Mouse (Mus musculus) neural tube, embryonic 13.5 days (tissue): ENCODE measurements at regions not wholly inside any gene's neighbourhood (a gene's known extent, or its start where the extent isn't known, plus 50 kb on each side); places are given as distances from the start of the nearest gene placed in this dataset.

Experiments
- ATAC-seq: fragments of 200-750 bp; cut with Nextera tagmentation; 2 replicates; pipeline ENCODE4 v1.8.0; 2017; ENCODE audit warnings: low read depth, mild to moderate bottlenecking, moderate TSS enrichment, moderate library complexity
- H3K27ac ChIP-seq: fragments of 300-500 bp; sonication (generic); replicated peaks from 2 replicates; pipeline ENCODE4 v1.5.1; 2015; ENCODE audit warnings: moderate library complexity, mild to moderate bottlenecking, inconsistent platforms
- H3K27me3 ChIP-seq: fragments of 300-500 bp; sonication (generic); 2 replicates; pipeline ENCODE4 v1.6.1; 2015; ENCODE audit warnings: mild to moderate bottlenecking, inconsistent platforms
- H3K36me3 ChIP-seq: fragments of 300-500 bp; sonication (generic); 2 replicates; pipeline ENCODE4 v1.6.1; 2015; ENCODE audit warnings: mild to moderate bottlenecking, inconsistent platforms
- H3K4me1 ChIP-seq: fragments of 300-500 bp; sonication (generic); replicated peaks from 2 replicates; pipeline ENCODE4 v1.6.1; 2015; ENCODE audit warnings: inconsistent platforms
- H3K4me2 ChIP-seq: fragments of 300-500 bp; sonication (generic); 2 replicates; pipeline ENCODE4 v1.6.1; 2015; ENCODE audit warnings: inconsistent platforms, mild to moderate bottlenecking, moderate library complexity
- H3K4me3 ChIP-seq: fragments of 300-500 bp; sonication (generic); 2 replicates; pipeline ENCODE4 v1.5.1; 2015; ENCODE audit warnings: mild to moderate bottlenecking, inconsistent platforms
- H3K9ac ChIP-seq: fragments of 300-500 bp; sonication (generic); 2 replicates; pipeline ENCODE4 v1.6.1; 2015; ENCODE audit warnings: moderate library complexity, mild to moderate bottlenecking, inconsistent platforms
- H3K9me3 ChIP-seq: fragments of 300-500 bp; sonication (generic); 2 replicates; pipeline ENCODE4 v1.6.1; 2016; ENCODE audit warnings: inconsistent platforms
- WGBS: fragments of 180-500 bp; shearing (Covaris S2); methylation state at CpG from one replicate; pipeline ENCODE4 v1.1.7; 2015; 5-methylcytosine and 5-hydroxymethylcytosine counted together

- Histone ChIP-seq H3K9me3 (no peaks in the 10 kb centered on the region), H3K4me2 (no peak overlapping the region), H3K27me3 (no peaks in the 10 kb centered on the region), H3K4me1 (no peaks in the 10 kb centered on the region), H3K4me3 (no peak overlapping the region), H3K9ac (no peak overlapping the region), H3K36me3 (no peaks in the 10 kb centered on the region), H3K27ac (no peak overlapping the region)
- WGBS: 86% methylated on average over 1 of the region's 1 CpGs
- no peak for ATAC-seq
These were observed 185.3 kb upstream of the Fam241a start for GRCm38 (mm10) chr3:128081430-128081829.

- Histone ChIP-seq H3K4me3 (no peak overlapping the region), H3K27ac (no peak overlapping the region), H3K9me3 (no peaks in the 10 kb centered on the region), H3K4me1 (no peaks in the 10 kb centered on the region), H3K27me3 (no peaks in the 10 kb centered on the region), H3K36me3 (no peaks in the 10 kb centered on the region), H3K9ac (no peak overlapping the region), H3K4me2 (no peak overlapping the region)
- WGBS: 85% methylated on average over 4 of the region's 4 CpGs
- no peak for ATAC-seq
These were observed 171.7 kb upstream of the Fam241a start for GRCm38 (mm10) chr3:128067861-128068260.

- no peak overlapping the region for H3K4me3 ChIP-seq
- no peaks in the 10 kb centered on the region for H3K4me1 ChIP-seq
- H3K36me3 ChIP-seq: no peaks in the 10 kb centered on the region
- no peak overlapping the region for H3K4me2 ChIP-seq
- no peak for ATAC-seq
- H3K9ac ChIP-seq: no peak overlapping the region
- no peaks in the 10 kb centered on the region for H3K27me3 ChIP-seq
- no peak overlapping the region for H3K27ac ChIP-seq
- H3K9me3 ChIP-seq: no peaks in the 10 kb centered on the region
- 85% methylated on average over 9 of the region's 9 CpGs for WGBS
These were observed 157.9 kb upstream of the Fam241a start for GRCm38 (mm10) chr3:128054031-128054430.

GRCm38 (mm10) chr3:128043709-128044108, 147.6 kb upstream of the Fam241a start:
- ATAC-seq: no peak
- Histone ChIP-seq H3K36me3 (no peaks in the 10 kb centered on the region), H3K4me1 (peaks cover 7% of the 10 kb centered on the region; the same call in 1 of the 2 replicates), H3K27ac (no peak overlapping the region), H3K9me3 (0 out of 2 replicates have a peak, but pooled peaks cover 3% of the 10 kb centered on the region), H3K4me2 (no peak overlapping the region), H3K4me3 (no peak overlapping the region), H3K27me3 (no peaks in the 10 kb centered on the region), H3K9ac (no peak overlapping the region)
- WGBS: 80% methylated on average over 3 of the region's 3 CpGs

GRCm38 (mm10) chr3:128040407-128041115, 144.4 kb upstream of the Fam241a start:
- 0 out of 2 replicates have a peak, but pooled peaks cover 3% of the 10 kb centered on the region for H3K9me3 ChIP-seq
- no peak overlapping the region for H3K27ac ChIP-seq
- 73% methylated on average over 12 of the region's 12 CpGs for WGBS
- no peak overlapping the region for H3K9ac ChIP-seq
- H3K4me1 ChIP-seq: peaks cover 7% of the 10 kb centered on the region; the same call in 1 of the 2 replicates
- no peak overlapping the region for H3K4me3 ChIP-seq
- ATAC-seq: no peak
- no peaks in the 10 kb centered on the region for H3K36me3 ChIP-seq
- H3K4me2 ChIP-seq: no peak overlapping the region
- H3K27me3 ChIP-seq: no peaks in the 10 kb centered on the region

GRCm38 (mm10) chr3:128039185-128039584, 143.1 kb upstream of the Fam241a start:
- WGBS: 33% methylated on average over 5 of the region's 5 CpGs

GRCm38 (mm10) chr3:128036538-128036937, 140.4 kb upstream of the Fam241a start:
- Histone ChIP-seq H3K4me1 (peaks cover 7% of the 10 kb centered on the region; the same call in 1 of the 2 replicates), H3K36me3 (no peaks in the 10 kb centered on the region), H3K4me2 (no peak overlapping the region), H3K4me3 (no peak overlapping the region), H3K9ac (no peak overlapping the region), H3K9me3 (no peaks in the 10 kb centered on the region), H3K27me3 (no peaks in the 10 kb centered on the region), H3K27ac (no peak overlapping the region)
- 68% methylated on average over 10 of the region's 10 CpGs for WGBS
- ATAC-seq: no peak

More at GRCm38 (mm10) chr3:128039185-128039584, 143.1 kb upstream of the Fam241a start:
- no peak for ATAC-seq
- Histone ChIP-seq H3K9me3 (no peaks in the 10 kb centered on the region), H3K4me1 (peaks cover 7% of the 10 kb centered on the region; the same call in 1 of the 2 replicates), H3K4me2 (no peak overlapping the region), H3K27me3 (no peaks in the 10 kb centered on the region), H3K27ac (no peak overlapping the region), H3K4me3 (no peak overlapping the region), H3K9ac (no peak overlapping the region), H3K36me3 (no peaks in the 10 kb centered on the region)

GRCm38 (mm10) chr3:128030352-128030751, 134.2 kb upstream of the Fam241a start:
- 92% methylated on average over 3 of the region's 3 CpGs for WGBS
- ATAC-seq: no peak
- H3K9me3 ChIP-seq: no peaks in the 10 kb centered on the region

GRCm38 (mm10) chr3:128029565-128029915, 133.4 kb upstream of the Fam241a start:
- 0 out of 2 replicates have a peak, but pooled peaks have one; percentile 15 for ATAC-seq
- no peak overlapping the region for H3K9ac ChIP-seq

More at GRCm38 (mm10) chr3:128030352-128030751, 134.2 kb upstream of the Fam241a start:
- Histone ChIP-seq H3K36me3 (no peaks in the 10 kb centered on the region), H3K4me3 (no peak overlapping the region), H3K27me3 (no peaks in the 10 kb centered on the region), H3K4me2 (no peak overlapping the region), H3K9ac (no peak overlapping the region), H3K27ac (no peak overlapping the region), H3K4me1 (peaks cover 8% of the 10 kb centered on the region)

GRCm38 (mm10) chr3:128028856-128029564, 132.9 kb upstream of the Fam241a start:
- H3K4me2 ChIP-seq: no peak overlapping the region
- H3K4me1 ChIP-seq: peaks cover 8% of the 10 kb centered on the region
- H3K4me3 ChIP-seq: no peak overlapping the region
- H3K36me3 ChIP-seq: no peaks in the 10 kb centered on the region
- no peaks in the 10 kb centered on the region for H3K9me3 ChIP-seq
- 30% methylated on average over 11 of the region's 11 CpGs for whole genome bisulfite sequencing
- ATAC-seq: 0 out of 2 replicates have a peak, but pooled peaks have one; percentile 40
- no peaks in the 10 kb centered on the region for H3K27me3 ChIP-seq
- no peak overlapping the region for H3K27ac ChIP-seq
- no peak overlapping the region for H3K9ac ChIP-seq

More at GRCm38 (mm10) chr3:128029565-128029915, 133.4 kb upstream of the Fam241a start:
- no peak overlapping the region for H3K27ac ChIP-seq
- H3K9me3 ChIP-seq: no peaks in the 10 kb centered on the region
- H3K4me3 ChIP-seq: no peak overlapping the region
- no peaks in the 10 kb centered on the region for H3K27me3 ChIP-seq
- no peak overlapping the region for H3K4me2 ChIP-seq
- WGBS: 78% methylated on average over 5 of the region's 5 CpGs
- no peaks in the 10 kb centered on the region for H3K36me3 ChIP-seq
- H3K4me1 ChIP-seq: peaks cover 8% of the 10 kb centered on the region

- 90% methylated on average over 12 of the region's 12 CpGs for WGBS
- no peak for ATAC-seq
- no peaks in the 10 kb centered on the region for H3K36me3 ChIP-seq
- no peak overlapping the region for H3K27ac ChIP-seq
- H3K9ac ChIP-seq: no peak overlapping the region
- no peak overlapping the region for H3K4me3 ChIP-seq
- no peak overlapping the region for H3K4me2 ChIP-seq
- no peaks in the 10 kb centered on the region for H3K9me3 ChIP-seq
- H3K4me1 ChIP-seq: peaks cover 8% of the 10 kb centered on the region
- H3K27me3 ChIP-seq: no peaks in the 10 kb centered on the region
These were observed 128.7 kb upstream of the Fam241a start for GRCm38 (mm10) chr3:128024856-128025255.

GRCm38 (mm10) chr3:128014909-128015308, 118.8 kb upstream of the Fam241a start:
- Histone ChIP-seq H3K36me3 (no peaks in the 10 kb centered on the region), H3K4me1 (no peaks in the 10 kb centered on the region), H3K27me3 (no peaks in the 10 kb centered on the region), H3K27ac (no peak overlapping the region), H3K9ac (no peak overlapping the region), H3K4me3 (no peak overlapping the region), H3K9me3 (no peaks in the 10 kb centered on the region), H3K4me2 (no peak overlapping the region)
- WGBS: 88% methylated on average over 1 of the region's 1 CpGs
- no peak for ATAC-seq
